Mouse (Mus musculus): ENCODE results near the gene Cers2. TPM values are rescaled to one million over a fixed set of nuclear protein-coding genes. Genes with fewer than 3 reads are reported as not detected.

Gene Cers2
- polyA plus RNA-seq, 1 experiment from 2014 or later: 97.1 TPM

DNA sequence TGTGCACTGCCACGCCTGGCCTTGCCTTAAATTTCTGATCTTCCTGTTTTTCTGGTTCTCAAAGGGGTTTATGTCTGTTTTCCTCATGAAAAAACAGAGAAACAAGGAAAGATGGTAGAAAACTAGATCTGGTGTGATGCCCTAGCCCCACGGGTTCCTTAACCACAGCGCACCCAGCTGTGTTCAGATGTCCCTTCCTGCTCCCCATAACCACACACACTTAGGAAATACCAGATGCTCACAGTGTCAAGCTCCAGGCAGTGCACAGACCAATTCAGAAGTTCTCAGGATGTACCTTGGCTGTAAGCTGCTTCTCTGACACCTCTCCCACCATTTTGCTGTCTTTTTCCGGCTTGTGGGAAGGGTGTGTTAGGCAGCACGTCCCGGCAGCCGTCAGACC is 20.3 kb upstream of the Cers2 start:
- no peaks in the 10 kb centered on the region for H3K9me3 ChIP-seq (ENCODE audit: control insufficient read depth, low read length)
- no peaks in the 10 kb centered on the region for H3K27me3 ChIP-seq (ENCODE audit: control insufficient read depth, insufficient read depth, low read length)
- no peak overlapping the region for H3K9ac ChIP-seq (ENCODE audit: low read length)
- H3K4me1 ChIP-seq (ENCODE audit: control insufficient read depth, insufficient read depth, low read length): no peaks in the 10 kb centered on the region
- H3K4me3 ChIP-seq (ENCODE audit: low read depth, low read length): no peak overlapping the region
- WGBS: 91% methylated on average over 7 of the region's 7 CpGs
- DNase-seq (ENCODE audit: low spot score, missing footprints) (no peak), ATAC-seq (ENCODE audit: low FRiP score) (no peak)
- H3K36me3 ChIP-seq (ENCODE audit: control insufficient read depth, insufficient read depth, low read length): peaks cover 7% of the 10 kb centered on the region; the same call in 1 of the 2 replicates
- H3K4me2 ChIP-seq: no peak overlapping the region
- H3K27ac ChIP-seq (ENCODE audit: low read depth, low read length): no peak overlapping the region

DNA sequence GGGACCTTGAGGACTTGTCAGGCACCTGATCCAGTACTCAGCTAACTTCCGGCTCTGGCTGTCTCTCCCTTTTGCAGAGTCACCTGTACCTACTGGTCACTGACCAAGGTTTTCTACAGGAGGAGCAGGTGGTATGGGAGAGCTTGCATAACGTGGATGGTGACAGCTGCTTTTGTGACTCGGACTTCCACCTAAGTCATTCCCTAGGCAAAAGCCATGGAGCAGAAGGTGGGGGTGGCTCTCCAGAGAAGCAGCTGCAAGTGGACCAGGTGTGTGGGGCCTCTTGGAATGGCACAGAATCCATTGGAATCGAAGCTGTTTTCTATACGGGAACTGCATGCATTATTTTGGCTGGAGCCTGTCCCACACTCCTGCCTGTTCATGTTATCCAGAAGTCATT is 19.9 kb upstream of the Cers2 start:
- Histone ChIP-seq H3K9ac (ENCODE audit: low read length) (no peak overlapping the region), H3K4me1 (ENCODE audit: control insufficient read depth, insufficient read depth, low read length) (no peaks in the 10 kb centered on the region), H3K9me3 (ENCODE audit: control insufficient read depth, low read length) (no peaks in the 10 kb centered on the region), H3K27me3 (ENCODE audit: control insufficient read depth, insufficient read depth, low read length) (no peaks in the 10 kb centered on the region), H3K4me3 (ENCODE audit: low read depth, low read length) (no peak overlapping the region), H3K27ac (ENCODE audit: low read depth, low read length) (no peak overlapping the region), H3K4me2 (no peak overlapping the region), H3K36me3 (ENCODE audit: control insufficient read depth, insufficient read depth, low read length) (peaks cover 7% of the 10 kb centered on the region; the same call in 1 of the 2 replicates)
- DNase-seq (ENCODE audit: low spot score, missing footprints) (no peak), ATAC-seq (ENCODE audit: low FRiP score) (no peak)
- WGBS: 88% methylated on average over 5 of the region's 5 CpGs

DNA sequence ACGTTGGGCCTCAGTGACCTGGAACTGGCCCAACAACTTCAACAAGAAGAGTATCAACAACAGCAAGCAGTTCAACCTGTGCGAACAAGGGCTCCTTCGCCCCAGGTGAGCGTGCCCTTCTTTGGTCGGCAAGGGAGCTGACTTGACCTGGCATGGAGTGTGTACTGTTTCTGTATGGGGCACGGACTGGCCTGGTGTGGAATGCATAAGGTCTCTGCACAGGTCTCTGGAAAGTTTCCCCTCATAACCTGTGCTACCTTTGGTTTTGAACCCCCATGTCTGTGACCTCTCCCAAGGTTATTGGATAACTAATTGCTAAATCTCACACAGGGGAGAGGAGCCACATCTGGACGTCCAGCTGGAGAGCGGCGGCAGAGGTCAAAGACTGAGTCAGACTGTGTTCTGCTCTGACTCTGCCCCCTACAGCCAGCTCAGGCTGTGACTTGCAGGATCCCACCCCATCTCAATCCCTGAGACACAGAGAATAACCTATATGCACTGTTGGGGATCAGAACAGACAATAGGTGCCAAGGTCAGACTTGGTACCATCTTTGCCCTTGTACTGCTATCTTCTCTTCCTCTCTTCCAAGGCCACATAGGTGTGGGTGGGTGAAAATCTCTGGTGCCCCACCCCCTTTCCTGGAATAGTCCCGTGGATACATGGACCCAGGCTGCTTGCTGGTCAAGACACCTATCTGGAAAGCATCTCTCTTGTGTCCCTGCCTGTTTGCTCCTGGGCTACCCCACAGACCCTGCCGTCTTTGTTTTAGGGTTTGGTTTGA is 19.1 kb upstream of the Cers2 start:
- 82% methylated on average over 11 of the region's 11 CpGs for WGBS
- DNase-seq (ENCODE audit: low spot score, missing footprints) (no peak), ATAC-seq (ENCODE audit: low FRiP score) (no peak)
- Histone ChIP-seq H3K4me3 (ENCODE audit: low read depth, low read length) (no peak overlapping the region), H3K9ac (ENCODE audit: low read length) (no peak overlapping the region), H3K4me1 (ENCODE audit: control insufficient read depth, insufficient read depth, low read length) (no peaks in the 10 kb centered on the region), H3K27ac (ENCODE audit: low read depth, low read length) (no peak overlapping the region), H3K4me2 (no peak overlapping the region), H3K27me3 (ENCODE audit: control insufficient read depth, insufficient read depth, low read length) (no peaks in the 10 kb centered on the region), H3K36me3 (ENCODE audit: control insufficient read depth, insufficient read depth, low read length) (peaks cover 7% of the 10 kb centered on the region; the same call in 1 of the 2 replicates), H3K9me3 (ENCODE audit: control insufficient read depth, low read length) (no peaks in the 10 kb centered on the region)

DNA sequence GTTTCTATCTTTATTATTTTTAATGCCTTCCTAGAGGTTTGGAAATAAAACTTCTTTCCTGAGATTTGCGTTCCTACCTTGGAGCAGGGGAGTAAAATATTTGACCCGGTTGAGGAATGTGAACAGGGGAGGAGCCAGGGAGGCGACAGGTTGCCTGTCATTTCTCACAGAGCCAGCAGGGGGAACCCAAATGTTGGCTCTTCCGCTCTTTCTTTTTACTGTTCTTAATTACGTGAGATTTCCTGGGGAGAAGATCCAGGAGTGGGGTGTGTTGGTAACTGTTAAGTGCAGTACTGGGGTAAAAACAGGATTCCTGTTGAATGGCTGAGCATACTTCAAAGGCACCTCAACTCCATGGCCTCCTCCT is 18.5 kb upstream of the Cers2 start:
- H3K27ac ChIP-seq (ENCODE audit: low read depth, low read length): no peak overlapping the region
- no peaks in the 10 kb centered on the region for H3K9me3 ChIP-seq (ENCODE audit: control insufficient read depth, low read length)
- H3K4me2 ChIP-seq: no peak overlapping the region
- peak; percentile 91 for DNase-seq (ENCODE audit: low spot score, missing footprints)
- WGBS: 20% methylated on average over 5 of the region's 5 CpGs
- no peak for ATAC-seq (ENCODE audit: low FRiP score)
- no peak overlapping the region for H3K9ac ChIP-seq (ENCODE audit: low read length)
- peaks cover 7% of the 10 kb centered on the region; the same call in 1 of the 2 replicates for H3K36me3 ChIP-seq (ENCODE audit: control insufficient read depth, insufficient read depth, low read length)
- no peak overlapping the region for H3K4me3 ChIP-seq (ENCODE audit: low read depth, low read length)
- H3K27me3 ChIP-seq (ENCODE audit: control insufficient read depth, insufficient read depth, low read length): no peaks in the 10 kb centered on the region
- no peaks in the 10 kb centered on the region for H3K4me1 ChIP-seq (ENCODE audit: control insufficient read depth, insufficient read depth, low read length)

DNA sequence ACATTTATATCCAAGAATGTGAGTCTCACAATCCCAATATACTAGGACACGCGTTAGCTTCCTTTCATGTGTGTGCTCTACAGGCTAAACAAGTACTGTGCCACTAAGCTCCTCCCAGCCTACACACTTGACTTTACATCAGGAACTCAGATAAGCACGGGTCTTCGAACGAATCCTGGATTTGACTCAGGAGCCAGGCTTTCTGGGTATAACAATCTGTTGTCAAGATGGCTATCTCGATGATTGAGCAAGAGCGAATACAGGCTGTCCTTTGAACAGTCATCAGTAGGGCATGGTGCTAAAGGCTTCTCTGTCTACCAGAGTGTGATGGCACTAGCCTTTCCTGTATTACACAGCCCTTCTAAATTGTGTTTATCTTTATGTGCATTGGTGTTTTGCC is 16.6 kb upstream of the Cers2 start:
- Histone ChIP-seq H3K9me3 (ENCODE audit: control insufficient read depth, low read length) (no peaks in the 10 kb centered on the region), H3K27ac (ENCODE audit: low read depth, low read length) (no peak overlapping the region), H3K4me3 (ENCODE audit: low read depth, low read length) (no peak overlapping the region), H3K27me3 (ENCODE audit: control insufficient read depth, insufficient read depth, low read length) (no peaks in the 10 kb centered on the region), H3K4me2 (no peak overlapping the region), H3K36me3 (ENCODE audit: control insufficient read depth, insufficient read depth, low read length) (peaks cover 5% of the 10 kb centered on the region; the same call in 1 of the 2 replicates), H3K4me1 (ENCODE audit: control insufficient read depth, insufficient read depth, low read length) (no peaks in the 10 kb centered on the region), H3K9ac (ENCODE audit: low read length) (no peak overlapping the region)
- ATAC-seq (ENCODE audit: low FRiP score) (no peak), DNase-seq (ENCODE audit: low spot score, missing footprints) (no peak)
- WGBS: 94% methylated on average over 7 of the region's 7 CpGs

DNA sequence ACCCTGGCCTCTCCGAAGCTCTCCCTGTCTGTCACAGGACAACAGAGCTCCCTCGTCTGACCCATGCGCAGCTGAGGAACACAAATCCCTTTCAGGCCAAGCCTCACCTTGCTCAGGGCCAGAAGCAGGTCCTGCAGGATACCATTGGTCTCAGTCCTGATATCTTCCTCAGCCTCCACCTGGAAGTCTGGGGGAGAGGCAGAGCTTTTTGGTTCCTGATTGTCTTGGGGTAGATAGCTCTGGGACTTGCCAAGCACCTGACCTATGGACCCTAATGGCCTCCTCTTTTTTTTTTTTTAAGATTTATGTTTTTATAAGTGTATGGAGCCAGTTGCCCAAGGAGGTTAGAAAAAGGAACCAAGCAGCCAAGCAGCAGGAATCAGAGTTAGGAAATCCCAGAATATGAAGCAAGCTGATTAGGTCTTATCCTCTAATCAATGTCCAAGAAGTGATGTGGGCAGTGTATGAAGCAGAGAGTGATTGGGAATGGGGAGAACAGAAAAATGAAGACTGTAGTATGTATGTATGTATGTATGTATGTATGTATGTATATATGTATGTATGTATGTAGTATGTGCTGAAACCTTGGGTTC is 13.3 kb upstream of the Cers2 start:
- H3K9ac ChIP-seq (ENCODE audit: low read length): no peak overlapping the region
- H3K36me3 ChIP-seq (ENCODE audit: control insufficient read depth, insufficient read depth, low read length): no peaks in the 10 kb centered on the region
- DNase-seq (ENCODE audit: low spot score, missing footprints) (no peak), ATAC-seq (ENCODE audit: low FRiP score) (no peak)
- no peak overlapping the region for H3K27ac ChIP-seq (ENCODE audit: low read depth, low read length)
- no peaks in the 10 kb centered on the region for H3K4me1 ChIP-seq (ENCODE audit: control insufficient read depth, insufficient read depth, low read length)
- H3K9me3 ChIP-seq (ENCODE audit: control insufficient read depth, low read length): no peaks in the 10 kb centered on the region
- H3K27me3 ChIP-seq (ENCODE audit: control insufficient read depth, insufficient read depth, low read length): no peaks in the 10 kb centered on the region
- 91% methylated on average over 3 of the region's 3 CpGs for WGBS
- no peak overlapping the region for H3K4me3 ChIP-seq (ENCODE audit: low read depth, low read length)
- H3K4me2 ChIP-seq: no peak overlapping the region

DNA sequence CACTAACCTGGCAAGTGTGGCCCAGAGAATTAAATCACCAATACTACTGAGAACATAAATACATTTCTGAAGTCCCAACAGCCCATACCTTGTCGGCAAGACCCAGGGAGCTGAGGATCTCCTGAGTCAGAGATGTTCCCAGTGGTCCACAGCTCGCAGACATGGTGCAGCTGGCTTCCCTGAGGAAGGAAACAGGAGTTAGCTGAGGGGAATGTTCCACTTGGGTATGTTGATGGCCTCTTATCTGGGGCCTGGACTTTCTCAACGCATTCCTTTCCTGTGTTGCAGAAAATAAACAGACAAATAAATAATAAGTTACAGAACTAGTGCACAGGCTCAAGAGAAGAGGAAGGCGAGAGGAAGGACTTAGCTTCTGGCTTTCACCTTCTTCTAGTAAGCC is 8.3 kb upstream of the Cers2 start:
- WGBS: 87% methylated on average over 4 of the region's 4 CpGs
- Histone ChIP-seq H3K4me2 (no peak overlapping the region), H3K27me3 (ENCODE audit: control insufficient read depth, insufficient read depth, low read length) (no peaks in the 10 kb centered on the region), H3K27ac (ENCODE audit: low read depth, low read length) (no peak overlapping the region), H3K36me3 (ENCODE audit: control insufficient read depth, insufficient read depth, low read length) (no peaks in the 10 kb centered on the region), H3K4me3 (ENCODE audit: low read depth, low read length) (no peak overlapping the region), H3K9me3 (ENCODE audit: control insufficient read depth, low read length) (no peaks in the 10 kb centered on the region), H3K9ac (ENCODE audit: low read length) (no peak overlapping the region), H3K4me1 (ENCODE audit: control insufficient read depth, insufficient read depth, low read length) (no peaks in the 10 kb centered on the region)
- DNase-seq (ENCODE audit: low spot score, missing footprints) (no peak), ATAC-seq (ENCODE audit: low FRiP score) (no peak)

DNA sequence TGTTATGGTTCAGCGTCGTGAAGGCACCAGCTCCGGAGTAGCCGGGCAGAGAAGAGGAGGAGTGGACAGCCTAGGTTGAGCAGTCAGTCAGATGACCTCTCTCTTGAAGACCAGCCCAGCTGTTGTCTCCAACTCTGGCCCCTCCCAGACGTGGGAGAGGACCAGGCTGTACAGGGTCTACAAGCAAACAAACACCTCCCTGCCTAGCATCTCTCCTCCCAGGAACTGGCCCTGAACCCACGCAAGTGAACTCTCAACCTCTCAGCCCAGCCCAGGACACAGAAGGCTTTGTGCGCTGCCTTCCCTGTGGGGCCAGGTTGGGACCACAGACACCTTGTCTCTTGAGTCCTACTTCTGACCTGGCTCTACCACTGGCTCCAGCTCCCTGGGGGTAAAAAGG is 7.5 kb upstream of the Cers2 start, which contains the start of gene Anxa9:
TSS of gene Anxa9 (minus strand) at position 77 of the 400 bp plus-strand sequence.
- Histone ChIP-seq H3K36me3 (ENCODE audit: control insufficient read depth, insufficient read depth, low read length) (no peaks in the 10 kb centered on the region), H3K9ac (ENCODE audit: low read length) (no peak within 1 kb of the TSS), H3K4me3 (ENCODE audit: low read depth, low read length) (no peak within 1 kb of the TSS), H3K27me3 (ENCODE audit: control insufficient read depth, insufficient read depth, low read length) (no peaks in the 10 kb centered on the region), H3K4me1 (ENCODE audit: control insufficient read depth, insufficient read depth, low read length) (no peaks in the 10 kb centered on the region), H3K4me2 (no peak within 1 kb of the TSS), H3K9me3 (ENCODE audit: control insufficient read depth, low read length) (no peaks in the 10 kb centered on the region), H3K27ac (ENCODE audit: low read depth, low read length) (no peak within 1 kb of the TSS)
- no peak for DNase-seq (ENCODE audit: low spot score, missing footprints)
- no peak for ATAC-seq (ENCODE audit: low FRiP score)
- 68% methylated on average over 7 of the region's 7 CpGs for WGBS

DNA sequence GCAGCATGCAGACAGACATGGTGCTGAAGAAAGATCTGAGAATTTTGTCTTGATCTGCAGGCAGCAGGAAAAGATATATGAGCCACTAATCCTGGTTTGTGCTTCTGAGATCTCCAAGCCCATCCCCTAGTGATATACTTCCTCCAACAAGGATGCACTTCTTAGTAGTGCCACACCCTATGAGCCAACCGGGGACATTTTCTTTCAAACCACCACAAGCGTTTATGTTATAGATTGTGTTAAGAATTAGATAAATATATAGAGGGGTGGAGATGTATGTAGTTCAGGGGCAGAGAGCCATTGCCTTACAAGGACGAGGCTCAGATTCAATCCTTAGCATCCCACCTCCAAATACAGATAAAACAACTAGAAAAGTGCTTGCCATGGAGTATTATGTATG is 4.1 kb upstream of the Cers2 start:
- ATAC-seq (ENCODE audit: low FRiP score) (no peak), DNase-seq (ENCODE audit: low spot score, missing footprints) (no peak)
- H3K4me3 ChIP-seq (ENCODE audit: low read depth, low read length): no peak overlapping the region
- H3K27me3 ChIP-seq (ENCODE audit: control insufficient read depth, insufficient read depth, low read length): no peaks in the 10 kb centered on the region
- H3K36me3 ChIP-seq (ENCODE audit: control insufficient read depth, insufficient read depth, low read length): no peaks in the 10 kb centered on the region
- H3K27ac ChIP-seq (ENCODE audit: low read depth, low read length): no peak overlapping the region
- H3K9ac ChIP-seq (ENCODE audit: low read length): no peak overlapping the region
- H3K9me3 ChIP-seq (ENCODE audit: control insufficient read depth, low read length): no peaks in the 10 kb centered on the region
- WGBS: 72% methylated on average over 3 of the region's 3 CpGs
- no peak overlapping the region for H3K4me2 ChIP-seq
- no peaks in the 10 kb centered on the region for H3K4me1 ChIP-seq (ENCODE audit: control insufficient read depth, insufficient read depth, low read length)

All from midbrain, embryonic 11.5 days (tissue).